Mouse (Mus musculus): ENCODE data around the gene Top2a. TPM values are rescaled to one million over a fixed set of nuclear protein-coding genes. Genes with fewer than 3 reads are reported as not detected.

Top2a gene
- polyA plus RNA-seq, 1 experiment, result 12.1 TPM

GRCm38 (mm10) chr11:99041841-99042780 is 18.1 kb upstream of the Top2a start:
- Histone ChIP-seq H3K4me3 (replicated peaks) (peak overlapping the region; percentile 92), H3K9me3 (no peaks in the 10 kb centered on the region), H3K27me3 (replicated peaks) (peaks cover 64% of the 10 kb centered on the region), H3K36me3 (replicated peaks; ENCODE audit: low read length) (no peaks in the 10 kb centered on the region), H3K4me1 (peaks cover 45% of the 10 kb centered on the region)
- TF ChIP-seq GATA1 (IDR thresholded peaks at IDR 0.05; ENCODE audit: borderline replicate concordance, low read length), result no peak
- no peak for TF ChIP-seq FLI1 (IDR thresholded peaks at IDR 0.05; ENCODE audit: low read length)

- Histone ChIP-seq H3K9me3 (no peaks in the 10 kb centered on the region), H3K4me3 (replicated peaks) (peak within 1 kb of the TSS; percentile 92), H3K27me3 (replicated peaks) (peaks cover 62% of the 10 kb centered on the region), H3K36me3 (replicated peaks; ENCODE audit: low read length) (no peaks in the 10 kb centered on the region), H3K4me1 (peaks cover 53% of the 10 kb centered on the region)
- TF ChIP-seq GATA1 (IDR thresholded peaks at IDR 0.05; ENCODE audit: borderline replicate concordance, low read length) (no peak), FLI1 (IDR thresholded peaks at IDR 0.05; ENCODE audit: low read length) (no peak)
Observed at GRCm38 (mm10) chr11:99041051-99041729, 17.2 kb upstream of the Top2a start, which contains the start of gene Igfbp4. Gene Igfbp4 (plus strand): TSS chr11:99041244.

- Histone ChIP-seq H3K4me1 (peaks cover 59% of the 10 kb centered on the region), H3K36me3 (replicated peaks; ENCODE audit: low read length) (no peaks in the 10 kb centered on the region), H3K9me3 (no peaks in the 10 kb centered on the region), H3K27me3 (replicated peaks) (peaks cover 59% of the 10 kb centered on the region), H3K4me3 (replicated peaks) (peak overlapping the region; percentile 92)
- TF ChIP-seq FLI1 (IDR thresholded peaks at IDR 0.05; ENCODE audit: low read length) (no peak), GATA1 (IDR thresholded peaks at IDR 0.05; ENCODE audit: borderline replicate concordance, low read length) (no peak)
Observed at GRCm38 (mm10) chr11:99040346-99040974, 16.5 kb upstream of the Top2a start.

GRCm38 (mm10) chr11:99039782-99040181 is 15.8 kb upstream of the Top2a start:
- Histone ChIP-seq H3K27me3 (replicated peaks) (peaks cover 59% of the 10 kb centered on the region), H3K4me3 (replicated peaks) (peak overlapping the region; percentile 92), H3K36me3 (replicated peaks; ENCODE audit: low read length) (no peaks in the 10 kb centered on the region), H3K9me3 (no peaks in the 10 kb centered on the region), H3K4me1 (peaks cover 64% of the 10 kb centered on the region)
- TF ChIP-seq FLI1 (IDR thresholded peaks at IDR 0.05; ENCODE audit: low read length) (no peak), GATA1 (IDR thresholded peaks at IDR 0.05; ENCODE audit: borderline replicate concordance, low read length) (no peak)

GRCm38 (mm10) chr11:99036254-99036653 is 12.3 kb upstream of the Top2a start:
- peaks cover 48% of the 10 kb centered on the region for H3K27me3 ChIP-seq (replicated peaks)
- no peaks in the 10 kb centered on the region for H3K36me3 ChIP-seq (replicated peaks; ENCODE audit: low read length)
- no peak for TF ChIP-seq GATA1 (IDR thresholded peaks at IDR 0.05; ENCODE audit: borderline replicate concordance, low read length)
- no peak for TF ChIP-seq FLI1 (IDR thresholded peaks at IDR 0.05; ENCODE audit: low read length)
- peaks cover 39% of the 10 kb centered on the region for H3K4me1 ChIP-seq
- no peaks in the 10 kb centered on the region for H3K9me3 ChIP-seq
- H3K4me3 ChIP-seq (replicated peaks), result peak overlapping the region; percentile 23

- Histone ChIP-seq H3K9me3 (no peaks in the 10 kb centered on the region), H3K4me3 (replicated peaks) (no peak overlapping the region), H3K36me3 (replicated peaks; ENCODE audit: low read length) (no peaks in the 10 kb centered on the region), H3K4me1 (peaks cover 39% of the 10 kb centered on the region), H3K27me3 (replicated peaks) (peaks cover 46% of the 10 kb centered on the region)
- TF ChIP-seq FLI1 (IDR thresholded peaks at IDR 0.05; ENCODE audit: low read length), result no peak
- no peak for TF ChIP-seq GATA1 (IDR thresholded peaks at IDR 0.05; ENCODE audit: borderline replicate concordance, low read length)
Observed at GRCm38 (mm10) chr11:99035350-99035749, 11.4 kb upstream of the Top2a start.

- no peak overlapping the region for H3K4me3 ChIP-seq (replicated peaks)
Observed at GRCm38 (mm10) chr11:99026899-99027440, 3.0 kb upstream of the Top2a start.

GRCm38 (mm10) chr11:99025878-99026277 is 1.9 kb upstream of the Top2a start:
- no peak for TF ChIP-seq FLI1 (IDR thresholded peaks at IDR 0.05; ENCODE audit: low read length)
- no peak for TF ChIP-seq GATA1 (IDR thresholded peaks at IDR 0.05; ENCODE audit: borderline replicate concordance, low read length)
- peaks cover 4% of the 10 kb centered on the region for H3K27me3 ChIP-seq (replicated peaks)
- H3K9me3 ChIP-seq, result no peaks in the 10 kb centered on the region; the same call in 1 of the 2 replicates
- no peak overlapping the region for H3K4me3 ChIP-seq (replicated peaks)
- peaks cover 15% of the 10 kb centered on the region for H3K36me3 ChIP-seq (replicated peaks; ENCODE audit: low read length)
- H3K4me1 ChIP-seq, result peaks cover 46% of the 10 kb centered on the region

More at GRCm38 (mm10) chr11:99026899-99027440, 3.0 kb upstream of the Top2a start:
- peaks cover 4% of the 10 kb centered on the region for H3K36me3 ChIP-seq (replicated peaks; ENCODE audit: low read length)
- H3K9me3 ChIP-seq, result no peaks in the 10 kb centered on the region; the same call in 1 of the 2 replicates
- H3K27me3 ChIP-seq (replicated peaks), result peaks cover 8% of the 10 kb centered on the region
- no peak for TF ChIP-seq GATA1 (IDR thresholded peaks at IDR 0.05; ENCODE audit: borderline replicate concordance, low read length)
- no peak for TF ChIP-seq FLI1 (IDR thresholded peaks at IDR 0.05; ENCODE audit: low read length)
- peaks cover 43% of the 10 kb centered on the region for H3K4me1 ChIP-seq

- TF ChIP-seq GATA1 (IDR thresholded peaks at IDR 0.05; ENCODE audit: borderline replicate concordance, low read length) (no peak), FLI1 (IDR thresholded peaks at IDR 0.05; ENCODE audit: low read length) (no peak)
- peaks cover 24% of the 10 kb centered on the region for H3K36me3 ChIP-seq (replicated peaks; ENCODE audit: low read length)
- no peaks in the 10 kb centered on the region; the same call in 1 of the 2 replicates for H3K9me3 ChIP-seq
- no peaks in the 10 kb centered on the region for H3K27me3 ChIP-seq (replicated peaks)
- H3K4me1 ChIP-seq, result peaks cover 42% of the 10 kb centered on the region
- peak overlapping the region; percentile 95 for H3K4me3 ChIP-seq (replicated peaks)
Observed at GRCm38 (mm10) chr11:99024468-99025134, 612 bp upstream of the Top2a start.
